Mouse (Mus musculus) left cerebral cortex, adult 9 months (tissue): Measurements from ENCODE around the gene Kcnk12.

Source experiments
- DNase-seq, 2 experiments: peaks; one replicate each; pipeline ENCODE4 v3.0.0; 2022; ENCODE audit warnings: low spot score in 2 of 2

Gene Kcnk12

DNA sequence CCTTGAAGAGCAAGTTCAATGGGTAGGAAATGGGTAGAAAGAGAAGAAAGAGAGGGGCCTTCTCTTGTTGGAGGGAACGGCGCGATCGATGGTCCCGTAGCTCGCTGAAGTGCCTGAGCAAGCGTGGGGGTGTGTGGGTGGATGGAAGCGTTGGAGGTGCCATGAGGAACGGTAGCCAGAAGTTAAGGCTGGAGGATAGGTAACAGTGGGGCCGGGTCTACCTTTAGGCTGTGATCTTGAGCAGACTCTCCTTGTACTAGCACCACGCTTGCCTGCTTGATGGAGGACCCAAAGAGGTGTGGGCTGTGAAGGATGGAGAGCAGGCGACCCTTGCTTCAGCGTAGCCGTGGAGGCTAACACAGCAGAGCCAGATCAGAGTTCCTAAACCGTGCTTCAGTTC, 12.1 kb downstream of the Kcnk12 start:
- DNase-seq: no peak

DNA sequence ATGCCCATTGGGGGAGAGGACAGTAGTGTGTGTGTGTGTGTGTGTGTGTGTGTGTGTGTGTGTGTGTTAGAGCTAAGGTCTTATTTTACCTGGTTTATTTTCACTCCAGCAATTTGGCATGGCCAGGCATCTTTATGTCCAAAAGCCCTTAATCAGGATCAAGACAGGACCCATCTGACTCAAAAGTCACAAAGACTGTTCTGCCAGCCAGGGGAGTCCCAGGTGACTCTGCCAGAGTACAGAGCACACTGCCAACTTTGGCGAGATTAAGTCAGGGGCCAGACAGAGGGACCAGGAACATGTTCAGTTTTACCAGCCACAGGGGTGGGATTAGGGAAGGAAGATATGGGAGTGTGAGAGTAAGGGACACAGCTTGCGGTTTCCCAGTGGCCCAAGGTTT, 12.9 kb downstream of the Kcnk12 start:
- DNase-seq: no peak

DNA sequence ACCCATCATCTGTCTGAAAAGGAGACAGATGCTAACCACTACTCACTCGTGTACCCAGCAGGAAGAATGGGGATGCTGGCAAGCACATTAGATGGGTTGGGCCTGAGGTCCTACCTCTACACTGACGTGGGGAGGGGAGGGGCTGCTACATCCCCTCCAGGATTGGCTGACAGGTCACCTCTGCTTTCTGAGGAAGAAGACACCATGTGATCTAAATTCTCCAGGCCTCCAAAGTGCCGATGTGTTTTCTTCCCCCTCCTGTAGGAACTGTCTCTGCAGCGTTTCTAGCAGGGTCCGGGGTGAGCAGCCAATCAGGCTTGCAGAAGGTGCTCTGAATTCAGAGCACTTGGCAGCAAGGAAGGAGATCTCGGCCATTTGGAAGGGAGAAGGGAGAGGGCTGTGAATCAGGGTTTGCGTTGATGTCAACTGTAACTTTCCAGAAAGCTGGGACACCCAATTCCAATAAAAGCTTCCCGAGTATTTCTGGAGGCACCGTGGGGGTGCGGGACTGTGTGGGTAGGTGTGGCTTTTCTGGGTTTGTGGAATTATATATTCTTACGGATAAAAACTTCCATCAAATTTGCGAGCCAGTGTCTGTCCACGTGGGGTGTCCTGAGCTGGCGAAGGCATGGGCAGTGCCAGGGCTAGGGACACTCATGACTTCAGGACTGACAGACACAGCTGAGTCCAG, 13.5 kb downstream of the Kcnk12 start:
- DNase-seq: peak; percentile 58 to 85

- DNase-seq: no peak
These were observed 16.6 kb downstream of the Kcnk12 start for GRCm38 (mm10) chr17:87781244-87781643.

GRCm38 (mm10) chr17:87780164-87780563, 17.6 kb downstream of the Kcnk12 start:
- DNase-seq: no peak

- DNase-seq: peak in 1 of 2 experiments; percentile 52
These were observed 22.8 kb downstream of the Kcnk12 start for GRCm38 (mm10) chr17:87774982-87775381.

- no peak for DNase-seq
These were observed 24.6 kb downstream of the Kcnk12 start for GRCm38 (mm10) chr17:87773175-87773574.

- DNase-seq: no peak
These were observed 27.0 kb downstream of the Kcnk12 start for GRCm38 (mm10) chr17:87770766-87771165.

- no peak for DNase-seq
These were observed 30.9 kb downstream of the Kcnk12 start for GRCm38 (mm10) chr17:87766888-87767287.

DNA sequence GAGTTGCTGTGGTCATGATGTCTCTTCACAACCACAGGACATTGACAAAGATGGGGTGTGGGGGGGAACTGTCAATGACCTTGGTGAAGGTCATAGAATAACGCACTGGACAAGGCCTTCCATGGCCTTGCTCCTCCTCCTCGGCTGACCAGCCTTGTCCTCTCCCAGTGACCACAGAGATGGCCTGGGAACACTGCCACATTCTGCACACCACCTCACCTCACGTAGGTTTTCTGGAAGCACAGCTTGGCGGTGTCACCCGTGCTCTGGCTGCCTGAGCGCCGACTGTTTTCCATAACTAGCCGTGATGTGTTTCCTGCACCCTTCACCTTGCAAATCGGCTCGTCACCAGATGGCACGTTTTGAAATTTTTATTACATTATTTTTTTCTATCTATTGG, 32.8 kb downstream of the Kcnk12 start:
- DNase-seq: no peak

DNA sequence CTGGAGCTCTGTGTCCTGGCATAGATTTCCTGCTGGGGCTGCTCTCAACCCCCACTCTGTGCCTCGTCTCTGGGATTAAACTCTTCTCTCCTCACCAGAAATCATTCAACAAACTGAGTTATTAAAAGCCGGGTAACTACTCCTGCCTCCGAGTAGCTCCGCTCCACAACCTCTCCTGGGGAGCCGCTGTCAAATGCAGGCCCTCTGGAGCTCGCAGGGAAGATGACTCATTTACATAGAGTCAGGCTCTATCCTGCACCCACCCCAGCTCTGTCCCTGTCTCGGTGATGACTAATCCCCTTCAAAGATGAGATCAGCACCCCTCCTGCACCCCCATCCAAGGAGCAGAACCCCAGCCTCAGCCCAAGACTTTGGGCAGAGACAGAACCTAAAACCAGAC, 34.6 kb downstream of the Kcnk12 start:
- DNase-seq: peak; percentile 56 to 63

DNA sequence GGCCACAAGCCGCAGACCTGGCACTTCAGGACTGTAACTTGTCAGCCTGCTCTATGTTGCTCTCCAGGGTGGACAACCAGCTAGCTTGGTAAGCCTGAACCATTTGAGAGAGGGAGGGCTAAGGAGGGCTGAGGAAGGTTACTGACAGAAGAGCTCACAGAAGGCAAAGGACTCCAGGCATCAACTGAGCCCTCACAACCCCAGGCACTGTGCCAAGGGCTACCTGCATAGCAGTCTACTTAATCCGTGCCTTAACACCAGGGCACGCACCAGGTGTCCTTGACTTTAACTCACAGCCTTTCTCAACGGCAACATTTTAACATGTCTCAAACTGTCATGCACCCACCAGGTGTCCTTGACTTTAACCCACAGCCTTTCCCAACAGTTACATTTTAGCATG, 37.5 kb downstream of the Kcnk12 start:
- no peak for DNase-seq

GRCm38 (mm10) chr17:87745926-87746888, 51.6 kb downstream of the Kcnk12 start:
- DNase-seq: peak in 1 of 2 experiments; percentile 69

DNA sequence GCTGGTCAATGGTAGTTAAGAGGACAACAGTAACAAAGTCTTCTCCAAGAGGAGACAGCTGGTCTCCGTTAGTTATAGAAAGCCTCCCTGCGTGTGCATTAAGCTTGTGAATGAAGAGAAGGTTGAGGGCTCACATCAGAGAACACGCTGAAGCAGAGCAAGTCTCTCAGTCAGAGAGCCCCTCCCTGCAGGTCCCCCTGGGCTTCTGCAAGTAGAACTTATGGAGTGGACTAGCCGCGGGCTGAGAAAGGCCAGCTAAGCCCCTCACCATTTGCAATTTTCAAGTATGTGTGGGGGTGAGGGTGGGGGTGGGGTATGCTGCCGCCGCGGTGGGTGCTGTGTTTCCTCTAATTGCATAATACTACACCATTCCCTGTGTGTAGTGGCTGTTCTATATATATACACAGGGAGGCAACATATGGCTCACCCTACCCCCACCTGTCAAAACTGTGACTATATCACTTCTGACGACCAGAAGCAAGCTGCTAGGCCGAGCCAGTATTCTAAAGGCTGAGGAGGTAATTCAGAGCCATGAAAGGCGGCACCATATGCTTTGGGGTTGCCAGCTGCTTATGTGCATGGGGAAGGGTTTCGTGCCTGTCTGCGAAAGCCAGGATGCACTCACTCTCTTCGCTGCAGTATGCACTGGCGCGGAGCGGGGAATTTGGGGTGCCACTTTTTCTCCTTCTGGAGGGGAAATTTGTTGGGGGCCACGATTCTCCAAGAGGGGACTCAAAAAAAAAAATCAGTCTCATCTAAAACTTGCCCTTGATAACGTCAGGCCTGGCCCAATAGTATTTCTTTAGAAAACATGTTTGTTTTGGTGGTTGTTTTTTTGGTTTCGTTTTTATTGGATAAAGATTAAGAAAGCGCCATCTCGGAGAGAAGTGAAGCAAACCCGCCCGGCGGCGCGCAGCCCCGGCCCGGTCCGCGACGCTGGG, 52.5 kb downstream of the Kcnk12 start:
- DNase-seq: peak; percentile 69 to 90

GRCm38 (mm10) chr17:87739835-87740234, 58.0 kb downstream of the Kcnk12 start:
- DNase-seq: no peak

DNA sequence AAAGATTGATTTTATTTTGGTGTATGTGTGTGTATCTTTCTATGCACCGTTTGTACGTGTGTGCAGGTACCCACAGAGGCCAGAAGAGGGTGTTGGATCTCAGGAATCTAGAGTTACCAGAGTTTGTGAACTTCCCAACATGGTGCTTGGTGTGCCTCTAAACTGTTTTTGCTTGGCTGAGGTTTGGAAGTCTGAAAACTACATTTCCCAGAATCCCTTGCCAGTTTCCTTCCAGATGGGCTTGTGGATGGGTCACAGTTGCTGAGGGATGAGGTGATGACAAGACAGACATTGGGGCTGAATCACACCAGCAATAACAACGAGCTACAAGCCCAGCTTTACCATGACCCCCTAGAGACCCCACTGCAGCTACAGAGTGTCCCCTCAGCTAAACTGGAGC, 60.6 kb downstream of the Kcnk12 start:
- no peak for DNase-seq

- no peak for DNase-seq
These were observed 63.3 kb downstream of the Kcnk12 start for GRCm38 (mm10) chr17:87734471-87734870.

DNA sequence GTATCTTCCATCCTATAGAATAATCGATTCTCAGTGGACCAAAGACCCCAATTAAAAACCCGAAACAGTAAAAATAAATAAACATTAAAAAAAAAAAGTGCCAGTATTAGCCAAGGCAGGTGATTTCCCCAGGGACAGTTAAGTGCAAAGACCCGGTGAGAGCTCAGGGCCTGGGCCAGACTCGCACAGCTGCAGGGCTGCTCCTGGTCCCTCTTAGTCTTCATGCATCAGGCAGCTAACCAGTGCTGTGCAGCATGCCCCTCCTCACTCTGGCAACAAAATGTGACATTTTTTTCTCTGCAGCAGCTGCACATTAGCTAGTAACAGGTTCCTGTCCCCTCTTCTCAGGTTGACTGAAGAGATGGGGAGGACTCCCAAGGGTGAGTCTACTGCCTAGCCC, 65.8 kb downstream of the Kcnk12 start:
- no peak for DNase-seq

DNA sequence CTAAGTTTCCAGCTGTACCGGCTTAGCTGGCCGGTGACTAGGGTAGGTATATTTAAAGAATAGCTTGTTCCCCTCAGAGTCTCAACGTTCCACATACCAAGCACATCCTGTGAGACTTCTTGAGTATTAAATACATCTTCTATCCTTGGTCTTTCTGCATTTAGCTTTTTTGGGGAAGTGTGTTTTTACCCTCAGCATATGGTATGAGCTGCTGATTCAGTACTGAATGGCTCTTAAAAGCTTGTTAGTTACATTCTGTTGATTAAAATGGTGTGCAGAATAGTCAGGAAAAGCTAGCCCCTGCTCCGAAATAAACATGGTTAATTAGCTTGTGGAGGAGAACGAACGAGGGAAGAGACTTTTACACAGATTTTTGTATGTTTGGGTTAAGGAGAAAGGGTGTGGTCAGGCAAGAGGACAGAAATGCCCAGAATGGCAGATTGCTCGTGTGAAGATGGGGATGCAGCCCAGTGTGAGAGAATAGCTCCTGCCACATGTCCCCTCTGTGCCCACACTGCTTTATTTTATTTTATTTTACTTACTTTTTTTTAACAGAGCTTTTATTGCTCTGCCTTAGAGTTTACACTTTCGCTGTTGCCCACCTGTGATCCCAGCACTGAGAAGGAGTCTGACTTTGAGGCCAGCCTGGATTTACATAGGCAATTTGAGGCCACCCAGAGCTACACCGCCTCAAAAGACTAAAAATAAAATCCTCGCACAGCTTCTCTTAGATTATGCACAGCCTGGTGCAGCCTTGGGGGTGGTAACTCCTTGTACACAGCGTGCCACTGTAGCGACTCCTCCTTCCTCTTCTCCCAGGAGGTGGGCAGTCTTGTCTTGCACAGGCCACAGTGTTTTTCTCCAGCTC, 71.1 kb downstream of the Kcnk12 start:
- peak in 1 of 2 experiments; percentile 52 for DNase-seq

GRCm38 (mm10) chr17:87724727-87725126, 73.1 kb downstream of the Kcnk12 start:
- DNase-seq: no peak

- DNase-seq: no peak
These were observed 97.7 kb downstream of the Kcnk12 start for GRCm38 (mm10) chr17:87700101-87700500.
